Mouse (Mus musculus): ENCODE measurements at regions not wholly inside any gene's neighbourhood (a gene's known extent, or its start where the extent isn't known, plus 50 kb on each side); places are given as distances from the start of the nearest gene placed in this dataset.

GRCm38 (mm10) chr5:118946994-118947393 lies 386.5 kb downstream of the Med13l start:
- WGBS, result 17% methylated on average over 2 of the region's 2 CpGs
- DNase-seq, result no peak
- no peaks in the 10 kb centered on the region for H3K9me3 ChIP-seq (ENCODE audit: low read length)
- no peaks in the 10 kb centered on the region for H3K36me3 ChIP-seq (ENCODE audit: insufficient read depth)
- H3K9ac ChIP-seq, result no peak overlapping the region
- peaks cover 3% of the 10 kb centered on the region; the same call in 1 of the 2 replicates for H3K4me1 ChIP-seq (ENCODE audit: insufficient read depth)
- no peaks in the 10 kb centered on the region for H3K27me3 ChIP-seq (ENCODE audit: insufficient read depth, low read length)
- H3K4me2 ChIP-seq (ENCODE audit: low read depth), result no peak overlapping the region
- H3K27ac ChIP-seq (ENCODE audit: low read depth, low read length), result no peak overlapping the region
- ATAC-seq, result no peak
- no peak overlapping the region for H3K4me3 ChIP-seq (ENCODE audit: low read depth, low read length)
- no peak for TF ChIP-seq CTCF (IDR thresholded peaks at IDR 0.05; ENCODE audit: low read depth)

- ATAC-seq (no peak), DNase-seq (no peak)
- TF ChIP-seq CTCF (IDR thresholded peaks at IDR 0.05; ENCODE audit: low read depth), result no peak
- Histone ChIP-seq H3K4me3 (ENCODE audit: low read depth, low read length) (no peak overlapping the region), H3K36me3 (ENCODE audit: insufficient read depth) (no peaks in the 10 kb centered on the region), H3K9ac (no peak overlapping the region), H3K27me3 (ENCODE audit: insufficient read depth, low read length) (no peaks in the 10 kb centered on the region), H3K9me3 (ENCODE audit: low read length) (no peaks in the 10 kb centered on the region), H3K4me2 (ENCODE audit: low read depth) (no peak overlapping the region), H3K4me1 (ENCODE audit: insufficient read depth) (peaks cover 3% of the 10 kb centered on the region; the same call in 1 of the 2 replicates), H3K27ac (ENCODE audit: low read depth, low read length) (no peak overlapping the region)
- 89% methylated on average over 6 of the region's 6 CpGs for WGBS
These were observed 387.8 kb downstream of the Med13l start for GRCm38 (mm10) chr5:118948119-118948786.

- Histone ChIP-seq H3K27me3 (ENCODE audit: insufficient read depth, low read length) (no peaks in the 10 kb centered on the region), H3K4me2 (ENCODE audit: low read depth) (no peak overlapping the region), H3K4me1 (ENCODE audit: insufficient read depth) (no peaks in the 10 kb centered on the region; the same call in 1 of the 2 replicates), H3K9me3 (ENCODE audit: low read length) (no peaks in the 10 kb centered on the region), H3K36me3 (ENCODE audit: insufficient read depth) (no peaks in the 10 kb centered on the region), H3K9ac (no peak overlapping the region), H3K4me3 (ENCODE audit: low read depth, low read length) (no peak overlapping the region), H3K27ac (ENCODE audit: low read depth, low read length) (no peak overlapping the region)
- ATAC-seq (no peak), DNase-seq (no peak)
- 70% methylated on average over 7 of the region's 7 CpGs for WGBS
- TF ChIP-seq CTCF (IDR thresholded peaks at IDR 0.05; ENCODE audit: low read depth), result no peak
These were observed 390.6 kb downstream of the Med13l start for GRCm38 (mm10) chr5:118951067-118951466.

- no peaks in the 10 kb centered on the region for H3K4me1 ChIP-seq (ENCODE audit: insufficient read depth)
- no peak for TF ChIP-seq CTCF (IDR thresholded peaks at IDR 0.05; ENCODE audit: low read depth)
- H3K9me3 ChIP-seq (ENCODE audit: low read length), result no peaks in the 10 kb centered on the region
- H3K9ac ChIP-seq, result no peak overlapping the region
- H3K27ac ChIP-seq (ENCODE audit: low read depth, low read length), result no peak overlapping the region
- DNase-seq, result no peak
- 88% methylated on average over 21 of the region's 21 CpGs for WGBS
- H3K4me2 ChIP-seq (ENCODE audit: low read depth), result no peak overlapping the region
- H3K27me3 ChIP-seq (ENCODE audit: insufficient read depth, low read length), result no peaks in the 10 kb centered on the region
- no peak overlapping the region for H3K4me3 ChIP-seq (ENCODE audit: low read depth, low read length)
- H3K36me3 ChIP-seq (ENCODE audit: insufficient read depth), result no peaks in the 10 kb centered on the region
- ATAC-seq, result no peak
These were observed 400.1 kb downstream of the Med13l start for GRCm38 (mm10) chr5:118960521-118961001.

- no peak for DNase-seq
- TF ChIP-seq CTCF (IDR thresholded peaks at IDR 0.05; ENCODE audit: low read depth), result no peak
- ATAC-seq, result no peak
- 87% methylated on average over 11 of the region's 11 CpGs for WGBS
- Histone ChIP-seq H3K27me3 (ENCODE audit: insufficient read depth, low read length) (no peaks in the 10 kb centered on the region), H3K9ac (no peak overlapping the region), H3K4me3 (ENCODE audit: low read depth, low read length) (no peak overlapping the region), H3K4me1 (ENCODE audit: insufficient read depth) (no peaks in the 10 kb centered on the region), H3K27ac (ENCODE audit: low read depth, low read length) (no peak overlapping the region), H3K4me2 (ENCODE audit: low read depth) (no peak overlapping the region), H3K9me3 (ENCODE audit: low read length) (no peaks in the 10 kb centered on the region), H3K36me3 (ENCODE audit: insufficient read depth) (no peaks in the 10 kb centered on the region)
These were observed 400.6 kb downstream of the Med13l start for GRCm38 (mm10) chr5:118961091-118961490.

- WGBS, result 97% methylated on average over 3 of the region's 3 CpGs
- ATAC-seq, result no peak
- Histone ChIP-seq H3K4me1 (ENCODE audit: insufficient read depth) (no peaks in the 10 kb centered on the region), H3K9me3 (ENCODE audit: low read length) (no peaks in the 10 kb centered on the region), H3K27me3 (ENCODE audit: insufficient read depth, low read length) (no peaks in the 10 kb centered on the region), H3K4me2 (ENCODE audit: low read depth) (no peak overlapping the region), H3K4me3 (ENCODE audit: low read depth, low read length) (no peak overlapping the region), H3K27ac (ENCODE audit: low read depth, low read length) (no peak overlapping the region), H3K9ac (no peak overlapping the region), H3K36me3 (ENCODE audit: insufficient read depth) (no peaks in the 10 kb centered on the region)
- no peak for DNase-seq
- no peak for TF ChIP-seq CTCF (IDR thresholded peaks at IDR 0.05; ENCODE audit: low read depth)
These were observed 401.7 kb downstream of the Med13l start for GRCm38 (mm10) chr5:118962152-118962551.

- H3K9ac ChIP-seq, result no peak overlapping the region
- DNase-seq, result no peak
- no peak overlapping the region for H3K4me2 ChIP-seq (ENCODE audit: low read depth)
- H3K36me3 ChIP-seq (ENCODE audit: insufficient read depth), result no peaks in the 10 kb centered on the region
- TF ChIP-seq CTCF (IDR thresholded peaks at IDR 0.05; ENCODE audit: low read depth), result no peak
- ATAC-seq, result no peak
- no peak overlapping the region for H3K27ac ChIP-seq (ENCODE audit: low read depth, low read length)
- H3K4me1 ChIP-seq (ENCODE audit: insufficient read depth), result no peaks in the 10 kb centered on the region
- H3K4me3 ChIP-seq (ENCODE audit: low read depth, low read length), result no peak overlapping the region
- no peaks in the 10 kb centered on the region for H3K27me3 ChIP-seq (ENCODE audit: insufficient read depth, low read length)
- WGBS, result 90% methylated on average over 3 of the region's 3 CpGs
- no peaks in the 10 kb centered on the region for H3K9me3 ChIP-seq (ENCODE audit: low read length)
These were observed 402.5 kb downstream of the Med13l start for GRCm38 (mm10) chr5:118963001-118963400.
